ENCODE assay signal across 12 mouse cellular contexts in the genomic region with DNA sequence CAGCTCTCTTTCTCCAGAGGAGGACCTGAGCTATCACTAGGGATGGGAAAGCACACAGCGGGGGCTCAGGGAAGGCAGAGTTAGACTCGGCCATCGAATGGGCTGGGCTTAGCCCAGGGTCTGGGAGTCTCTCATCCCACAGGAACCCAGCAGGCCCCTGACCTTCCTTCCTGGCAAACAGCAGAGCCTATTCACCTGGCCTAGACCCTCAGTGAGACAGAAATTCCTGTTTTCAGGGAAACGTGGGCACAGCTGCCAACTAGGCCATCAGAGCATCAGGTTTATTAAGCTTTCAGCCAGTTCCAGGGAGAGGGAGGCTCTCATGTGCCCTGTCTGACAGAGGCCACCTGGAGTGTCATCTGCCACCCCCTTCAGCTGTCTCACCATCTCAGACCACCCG. TPM values are rescaled to one million over a fixed set of nuclear protein-coding genes. Genes with fewer than 3 reads are reported as not detected.
DNase-seq lines count a peak whose midpoint lies in the region; ATAC-seq and TF ChIP-seq lines count a peak whose summit lies in the region.
"Had no signal": no experiment of that assay in that cellular context is flagged by ENCODE, and none has a peak within 500 bp of the region (broad histone marks: within the 10 kb centered on the region; RNA-seq: fewer than 3 reads in every experiment).

No protein-coding gene starts in this region.

- intact Hi-C loops in gastrocnemius, adult 2 months (cut with DNase I), result no loop called here

- WGBS in hindbrain, embryonic 13.5 days, result 39% methylated on average over 5 of the region's 5 CpGs
- 32% methylated on average over 5 of the region's 5 CpGs for WGBS in hindbrain, embryonic 11.5 days
- 72% methylated on average over 5 of the region's 5 CpGs for WGBS in lung, adult 2 months
- 35% methylated on average over 5 of the region's 5 CpGs for WGBS in stomach, embryonic 15.5 days
- 38% methylated on average over 5 of the region's 5 CpGs for WGBS in liver, embryonic 11.5 days

- peak overlapping the region; percentile 19; the same call in 1 of the 2 replicates for H3K9ac ChIP-seq in hindbrain, embryonic 13.5 days
- no peak overlapping the region for H3K9ac ChIP-seq in hindbrain, embryonic 11.5 days (ENCODE audit: low read depth, low read length)
- H3K9ac ChIP-seq in stomach, embryonic 15.5 days, result no peak overlapping the region
- no peak overlapping the region for H3K9ac ChIP-seq in liver, embryonic 11.5 days (ENCODE audit: low read depth, low read length)
- H3K9ac ChIP-seq: neural tube, embryonic 12.5 days had no signal

- no peaks in the 10 kb centered on the region for H3K9me3 ChIP-seq in hindbrain, embryonic 13.5 days
- no peaks in the 10 kb centered on the region for H3K9me3 ChIP-seq in hindbrain, embryonic 11.5 days (ENCODE audit: control insufficient read depth, low read length)
- H3K9me3 ChIP-seq in stomach, embryonic 15.5 days, result no peaks in the 10 kb centered on the region
- H3K9me3 ChIP-seq in liver, embryonic 11.5 days (ENCODE audit: control insufficient read depth, low read length), result no peaks in the 10 kb centered on the region
- H3K9me3 ChIP-seq: megakaryocyte, embryonic 14.5 days; neural tube, embryonic 12.5 days had no signal

- no peak for DNase-seq in gastrocnemius, adult 2 months
- DNase-seq in gastrocnemius, adult 8-10 months (ENCODE audit: low spot score in 2 of 2), result no peak
- no peak for DNase-seq in hindbrain, embryonic 11.5 days (ENCODE audit: low spot score)
- peak; percentile 2 for DNase-seq in lung, postnatal 10 days
- no peak for DNase-seq in lung, adult 2 months
- no peak for DNase-seq in liver, embryonic 11.5 days (ENCODE audit: low spot score)
- DNase-seq: right cerebral cortex, postnatal 14 days had no signal

- H3K4me3 ChIP-seq in gastrocnemius, adult 2 months, result no peak overlapping the region
- H3K4me3 ChIP-seq in hindbrain, embryonic 13.5 days, result no peak overlapping the region
- no peak overlapping the region for H3K4me3 ChIP-seq in hindbrain, embryonic 11.5 days (ENCODE audit: low read depth, low read length)
- H3K4me3 ChIP-seq in lung, adult 2 months (replicated peaks; ENCODE audit: extremely low read depth, low read depth, low read length), result no peak overlapping the region
- H3K4me3 ChIP-seq in stomach, embryonic 15.5 days (replicated peaks), result no peak overlapping the region
- H3K4me3 ChIP-seq in liver, embryonic 11.5 days (ENCODE audit: low read depth, low read length), result no peak overlapping the region
- H3K4me3 ChIP-seq: neural tube, embryonic 12.5 days had no signal

- no peak for ATAC-seq in hindbrain, embryonic 13.5 days (ENCODE audit: low FRiP score)
- no peak for ATAC-seq in hindbrain, embryonic 11.5 days (ENCODE audit: low FRiP score)
- no peak for ATAC-seq in stomach, embryonic 15.5 days (ENCODE audit: insufficient read depth, low FRiP score, low read depth)
- no peak for ATAC-seq in liver, embryonic 11.5 days (replicated peaks; ENCODE audit: low FRiP score)
- ATAC-seq: Patski had no signal

- no peaks in the 10 kb centered on the region for H3K36me3 ChIP-seq in hindbrain, embryonic 13.5 days
- no peaks in the 10 kb centered on the region for H3K36me3 ChIP-seq in hindbrain, embryonic 11.5 days (ENCODE audit: control insufficient read depth, insufficient read depth, low read length)
- 0 out of 2 replicates have a peak, but pooled peaks cover 4% of the 10 kb centered on the region for H3K36me3 ChIP-seq in stomach, embryonic 15.5 days
- no peaks in the 10 kb centered on the region; the same call in 1 of the 2 replicates for H3K36me3 ChIP-seq in liver, embryonic 11.5 days (ENCODE audit: control insufficient read depth, insufficient read depth, low read length)
- H3K36me3 ChIP-seq: neural tube, embryonic 12.5 days had no signal

- H3K27ac ChIP-seq in gastrocnemius, adult 2 months, result peak overlapping the region; percentile 81
- H3K27ac ChIP-seq in hindbrain, embryonic 13.5 days, result 0 out of 2 replicates have a peak overlapping the region, but pooled peaks have one; percentile 12
- no peak overlapping the region for H3K27ac ChIP-seq in hindbrain, embryonic 11.5 days (ENCODE audit: low read depth, low read length)
- peak overlapping the region; percentile 89; the same call in 1 of the 2 replicates for H3K27ac ChIP-seq in stomach, embryonic 15.5 days
- no peak overlapping the region; the same call in 1 of the 2 replicates for H3K27ac ChIP-seq in liver, embryonic 11.5 days (ENCODE audit: low read depth, low read length)
- H3K27ac ChIP-seq: neural tube, embryonic 12.5 days had no signal

- H3K4me2 ChIP-seq in hindbrain, embryonic 13.5 days, result no peak overlapping the region
- H3K4me2 ChIP-seq in hindbrain, embryonic 11.5 days (replicated peaks; ENCODE audit: low read depth, low read length), result no peak overlapping the region
- no peak overlapping the region for H3K4me2 ChIP-seq in stomach, embryonic 15.5 days
- no peak overlapping the region for H3K4me2 ChIP-seq in liver, embryonic 11.5 days
- H3K4me2 ChIP-seq: neural tube, embryonic 12.5 days had no signal

- TF ChIP-seq POLR2A in lung, adult 2 months (IDR thresholded peaks at IDR 0.05; ENCODE audit: borderline replicate concordance, extremely low read depth, low read depth, low read length), result no peak

- TF ChIP-seq CTCF in gastrocnemius, adult 2 months (IDR thresholded peaks at IDR 0.05), result no peak
- no peak for TF ChIP-seq CTCF in lung, adult 2 months (IDR thresholded peaks at IDR 0.05; ENCODE audit: insufficient read depth, low read length)

- H3K4me1 ChIP-seq in hindbrain, embryonic 13.5 days (replicated peaks), result peaks cover 45% of the 10 kb centered on the region
- H3K4me1 ChIP-seq in hindbrain, embryonic 11.5 days (replicated peaks; ENCODE audit: control insufficient read depth, insufficient read depth, low read length), result no peaks in the 10 kb centered on the region
- peaks cover 11% of the 10 kb centered on the region for H3K4me1 ChIP-seq in lung, adult 2 months (ENCODE audit: control insufficient read depth, insufficient read depth, low read length)
- H3K4me1 ChIP-seq in stomach, embryonic 15.5 days, result peaks cover 30% of the 10 kb centered on the region
- peaks cover 11% of the 10 kb centered on the region for H3K4me1 ChIP-seq in liver, embryonic 11.5 days (replicated peaks; ENCODE audit: control insufficient read depth, insufficient read depth, low read length)

- H3K27me3 ChIP-seq in hindbrain, embryonic 13.5 days, result no peaks in the 10 kb centered on the region
- H3K27me3 ChIP-seq in hindbrain, embryonic 11.5 days (ENCODE audit: control insufficient read depth, insufficient read depth, low read length), result no peaks in the 10 kb centered on the region
- H3K27me3 ChIP-seq in stomach, embryonic 15.5 days (replicated peaks), result no peaks in the 10 kb centered on the region
- no peaks in the 10 kb centered on the region for H3K27me3 ChIP-seq in liver, embryonic 11.5 days (replicated peaks; ENCODE audit: control insufficient read depth, insufficient read depth, low read length)
- H3K27me3 ChIP-seq: neural tube, embryonic 12.5 days had no signal

RNA-seq across cellular contexts. Expression of gene Lrrc32, which starts 13.8 kb away (rescaled TPM):
- 1 to 10 TPM; 3.7 to 4.6 TPM for total RNA-seq in gastrocnemius, adult 2 months (2021)
- 1 to 10 TPM; 2.4 to 6.1 (median 2.9) TPM for total RNA-seq in gastrocnemius, adult 8-10 months (2022)
- polyA plus RNA-seq in hindbrain, embryonic 13.5 days (2015; fragmentation: Nextera tagmentation; extraction: Ambion mirVana), result 3.1 and 3.9 TPM in 2 replicates
- 3.1 and 3.3 TPM in 2 replicates for polyA plus RNA-seq in hindbrain, embryonic 11.5 days (2014; fragmentation: Nextera tagmentation; extraction: Ambion mirVana)
- 38.4 and 49.3 TPM in 2 replicates for polyA plus RNA-seq in lung, adult 2 months (2012; rRNA removed)
- polyA plus RNA-seq in stomach, embryonic 15.5 days (2015; fragmentation: Nextera tagmentation; extraction: Ambion mirVana), result 9.8 TPM in 2 replicates
- polyA plus RNA-seq in liver, embryonic 11.5 days (2014; fragmentation: Nextera tagmentation; extraction: Ambion mirVana), result 17.1 and 21.0 TPM in 2 replicates

Comparison
In these comparisons a context has a peak if more than half of its experiments do, and no peak if none do; other contexts are left out.
1. H3K27ac ChIP-seq: peak in gastrocnemius, adult 2 months (single experiment), hindbrain, embryonic 13.5 days (single experiment) and stomach, embryonic 15.5 days (single experiment); none in hindbrain, embryonic 11.5 days (single experiment) and liver, embryonic 11.5 days (single experiment).